Mouse (Mus musculus) lung, postnatal 4 days (tissue): ENCODE measurements around the gene Hnrnpa1.
"Not testable (repeated sequence)": the region's sequence is repeated elsewhere in the genome, so short reads cannot be mapped to it uniquely, and the experiment has no call there.

Source experiments
- DNase-seq, 2 experiments: peaks; one replicate each; pipeline ENCODE4 v3.0.0; 2021

Hnrnpa1 gene

DNA sequence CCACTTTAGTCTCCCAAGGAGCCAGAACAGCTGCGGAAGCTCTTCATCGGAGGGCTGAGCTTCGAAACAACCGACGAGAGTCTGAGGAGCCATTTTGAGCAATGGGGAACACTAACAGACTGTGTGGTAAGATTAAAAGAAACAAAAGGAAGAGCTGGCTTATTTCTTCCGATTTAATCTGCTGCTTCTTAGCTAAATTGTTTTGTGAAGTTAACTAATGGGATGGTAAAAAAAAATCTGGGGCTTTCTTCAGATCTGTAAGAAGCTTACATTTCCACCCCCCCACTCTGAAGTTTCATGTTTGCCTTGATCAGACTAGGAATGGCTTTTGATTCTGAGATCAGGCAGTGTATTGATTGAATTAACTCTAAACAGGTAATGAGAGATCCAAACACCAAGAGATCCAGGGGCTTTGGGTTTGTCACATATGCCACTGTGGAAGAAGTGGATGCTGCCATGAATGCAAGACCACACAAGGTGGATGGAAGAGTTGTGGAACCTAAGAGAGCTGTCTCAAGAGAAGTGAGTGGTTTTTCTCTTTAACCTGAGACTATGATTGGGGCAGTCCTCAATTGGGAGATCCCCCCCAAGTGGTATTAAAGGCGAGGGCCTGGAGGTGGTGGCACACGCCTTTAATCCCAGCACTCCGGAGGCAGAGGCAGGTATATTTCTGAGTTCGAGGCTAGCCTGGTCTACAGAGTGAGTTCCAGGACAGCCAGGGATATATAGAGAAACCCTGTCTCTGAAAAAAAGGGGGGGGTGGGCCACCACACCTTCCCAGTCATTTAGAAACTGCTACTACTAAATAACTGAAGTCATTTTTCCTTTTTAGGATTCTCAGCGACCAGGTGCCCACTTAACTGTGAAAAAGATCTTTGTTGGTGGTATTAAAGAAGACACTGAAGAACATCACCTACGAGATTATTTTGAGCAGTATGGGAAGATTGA, 1.1 kb downstream of the Hnrnpa1 start:
- DNase-seq = not testable (repeated sequence)

DNA sequence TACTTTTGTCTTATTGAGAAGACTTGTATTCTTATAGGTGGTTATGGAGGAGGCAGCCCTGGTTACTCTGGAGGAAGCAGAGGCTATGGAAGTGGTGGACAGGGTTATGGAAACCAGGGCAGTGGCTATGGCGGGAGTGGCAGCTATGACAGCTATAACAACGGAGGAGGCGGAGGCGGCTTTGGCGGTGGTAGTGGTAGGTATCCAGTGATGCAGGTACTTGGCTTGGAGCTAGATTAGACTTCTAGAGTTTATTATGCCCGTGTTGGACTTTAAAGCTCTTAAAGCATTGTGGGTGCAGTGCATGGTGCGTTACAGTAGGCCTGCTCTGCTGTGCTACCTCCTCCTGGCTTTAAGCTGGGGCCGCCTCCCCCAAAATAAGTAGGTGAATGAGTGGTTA, 2.7 kb downstream of the Hnrnpa1 start:
- DNase-seq = no peak

DNA sequence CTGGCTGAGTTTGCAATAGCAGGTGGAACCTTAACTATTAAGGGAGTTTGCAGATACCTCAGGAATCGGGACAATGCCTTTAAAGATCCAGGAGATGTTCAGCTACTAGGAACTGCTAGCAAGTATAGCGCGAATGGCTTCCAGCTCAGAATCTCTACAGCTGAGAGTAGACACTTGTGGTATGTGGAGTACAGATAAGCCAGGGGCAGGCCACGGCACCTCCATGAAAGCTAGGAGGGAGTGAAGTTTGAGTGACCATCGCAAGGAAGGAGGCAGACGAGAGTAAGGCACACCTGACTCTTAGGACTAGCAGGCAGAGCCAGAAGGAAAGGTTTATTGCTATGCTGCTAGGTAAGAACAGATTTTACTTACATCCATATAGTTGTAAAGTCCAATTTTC, 5.4 kb downstream of the Hnrnpa1 start:
- DNase-seq = no peak

DNA sequence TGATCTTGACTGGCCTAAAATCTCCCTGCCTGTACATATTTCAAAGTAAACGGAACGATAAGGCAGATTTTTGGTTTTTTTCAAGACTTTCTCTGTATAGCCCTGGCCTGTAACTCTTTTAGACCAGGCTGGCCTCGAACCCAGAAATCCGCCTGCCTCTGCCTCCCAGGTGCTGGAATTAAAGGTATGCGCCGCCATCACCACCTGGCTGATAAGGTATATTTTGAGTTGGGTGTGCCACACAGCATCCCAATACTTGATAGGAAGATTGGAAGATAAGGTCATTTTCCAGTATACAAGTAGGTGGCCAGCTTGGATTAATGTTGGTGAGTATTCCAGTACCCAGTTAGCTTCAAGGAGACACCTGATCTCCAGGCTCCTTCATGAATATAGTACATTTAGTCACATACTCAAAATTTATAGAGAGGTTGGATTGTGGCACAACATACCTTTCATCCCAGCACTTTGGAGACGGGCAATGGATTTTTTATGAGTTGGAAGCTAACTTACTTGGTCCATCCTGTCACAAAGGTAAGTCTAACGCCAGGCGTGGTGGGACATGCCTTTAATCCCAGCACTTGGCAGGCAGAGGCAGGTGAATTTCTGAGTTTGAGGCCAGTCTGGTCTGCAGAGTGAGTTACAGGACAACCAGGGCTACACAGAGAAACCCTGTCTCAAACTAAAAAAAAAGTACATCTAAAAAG, 7.0 kb downstream of the Hnrnpa1 start:
- no peak for DNase-seq

DNA sequence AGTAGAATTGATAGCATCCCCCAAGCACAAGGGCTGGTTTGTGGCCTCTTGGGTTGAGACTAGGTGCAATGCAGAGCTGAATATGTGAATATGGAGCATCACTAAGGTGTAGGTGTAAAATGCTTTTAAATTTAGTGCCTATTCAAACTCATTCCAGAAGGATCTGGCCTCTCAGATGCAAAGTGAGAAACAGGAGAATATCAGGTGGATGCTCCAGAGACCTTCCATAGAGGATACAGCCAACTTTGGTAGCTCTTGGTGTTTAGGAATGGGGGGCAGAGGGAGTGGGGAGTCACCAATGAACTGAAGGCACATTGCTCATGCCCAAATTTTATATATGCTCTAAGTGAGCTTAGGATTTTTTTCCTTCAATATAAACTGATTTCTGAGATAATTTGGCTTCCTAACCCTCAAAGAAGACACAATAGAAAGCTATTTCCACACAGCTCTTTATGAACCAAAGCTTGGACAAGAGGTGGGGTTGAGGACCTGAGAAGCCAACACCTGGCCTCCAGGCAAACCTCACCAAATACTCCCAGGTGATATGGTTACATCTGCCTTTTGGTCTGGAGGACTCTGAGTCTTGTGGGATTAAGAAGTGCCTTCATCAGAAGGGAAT, 7.7 kb downstream of the Hnrnpa1 start:
- DNase-seq = no peak

DNA sequence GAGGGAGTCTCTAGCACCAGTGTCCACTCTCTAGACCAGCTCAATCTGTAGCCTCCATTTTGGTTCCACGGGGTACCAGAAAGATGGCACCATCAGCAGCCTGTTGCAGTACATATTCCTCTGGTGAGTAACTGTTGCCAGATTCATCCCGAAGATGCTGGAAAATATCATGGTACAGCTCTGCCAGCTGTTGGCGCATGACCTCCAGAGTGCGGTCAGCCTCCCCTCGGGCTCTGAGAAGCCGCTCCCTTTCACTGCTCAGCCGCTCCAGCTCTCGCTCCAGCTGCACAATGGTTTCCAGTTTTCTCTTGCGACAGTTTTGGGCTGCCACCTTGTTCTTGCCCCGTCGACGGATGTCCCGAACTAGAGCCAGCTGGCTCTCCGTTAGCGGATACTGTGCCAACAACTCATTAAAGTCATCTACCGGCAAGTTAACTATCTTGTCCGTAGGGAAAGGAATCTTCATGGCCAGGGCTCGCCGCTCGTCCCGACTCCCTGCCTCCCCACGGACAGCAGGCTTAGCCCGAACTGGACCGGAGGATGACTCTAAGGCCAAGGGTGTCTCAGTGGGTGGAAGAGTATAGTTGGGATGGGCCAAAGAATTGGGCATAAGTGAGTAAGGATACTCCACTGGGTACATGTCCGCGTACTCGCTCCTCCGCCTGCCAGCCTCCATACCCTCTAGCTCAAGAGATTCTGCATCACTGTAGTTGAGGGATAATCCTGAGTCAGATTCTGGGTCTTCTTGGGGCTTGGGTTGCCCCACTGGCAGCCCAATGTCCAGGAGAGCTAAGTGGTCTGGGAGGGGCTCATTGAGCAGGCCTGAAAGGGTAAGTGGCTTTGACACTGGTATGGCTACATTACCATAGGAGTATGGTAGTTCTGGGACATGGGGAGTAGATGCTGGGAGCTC, 8.4 kb downstream of the Hnrnpa1 start:
- DNase-seq = peak; percentile 14 to 54

DNA sequence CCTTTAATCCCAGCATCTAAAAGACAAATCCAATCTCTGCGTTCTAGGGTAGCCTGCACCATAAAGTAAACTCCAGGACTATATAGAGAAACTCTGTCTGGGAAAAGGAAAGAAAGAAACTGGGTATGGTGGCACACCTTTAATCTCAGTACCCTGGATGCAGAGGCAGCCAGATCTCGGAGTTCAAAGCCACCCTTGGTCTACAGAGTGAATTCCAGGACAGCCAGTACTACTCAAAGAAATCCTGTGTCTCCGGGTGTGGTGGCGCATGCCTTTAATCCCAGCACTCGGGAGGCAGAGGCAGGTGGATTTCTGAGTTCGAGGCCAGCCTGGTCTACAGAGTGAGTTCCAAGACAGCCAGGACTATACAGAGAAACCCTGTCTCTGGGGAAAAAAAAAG, 9.3 kb downstream of the Hnrnpa1 start:
- DNase-seq = not testable (repeated sequence)

DNA sequence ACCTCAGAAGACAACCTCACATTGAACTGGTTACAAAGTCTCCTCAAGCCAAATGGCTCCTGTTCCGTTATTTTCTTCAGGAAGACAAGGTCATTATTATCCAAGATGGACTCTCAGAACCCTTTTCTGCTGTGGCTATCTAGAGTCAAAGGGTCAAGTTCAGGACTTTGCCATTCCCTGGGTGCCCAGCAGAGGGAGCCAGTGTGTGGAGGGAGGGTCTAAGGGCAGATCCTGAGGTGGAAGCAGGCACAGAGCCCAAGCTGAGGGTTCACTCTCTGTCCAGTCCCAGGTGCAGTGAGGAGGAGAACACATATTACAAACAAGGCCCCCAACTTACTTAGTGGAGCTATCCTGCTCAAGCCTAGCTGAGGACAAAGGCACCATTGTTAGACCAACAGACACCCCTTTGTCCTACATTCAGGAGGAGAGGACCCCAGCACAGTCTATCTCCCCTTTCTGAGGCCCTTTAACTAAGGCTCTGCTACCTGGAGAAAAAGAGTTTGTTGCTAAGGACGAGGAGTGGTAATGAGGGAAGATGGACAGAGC, 10.0 kb downstream of the Hnrnpa1 start:
- peak; percentile 75 to 88 for DNase-seq

DNA sequence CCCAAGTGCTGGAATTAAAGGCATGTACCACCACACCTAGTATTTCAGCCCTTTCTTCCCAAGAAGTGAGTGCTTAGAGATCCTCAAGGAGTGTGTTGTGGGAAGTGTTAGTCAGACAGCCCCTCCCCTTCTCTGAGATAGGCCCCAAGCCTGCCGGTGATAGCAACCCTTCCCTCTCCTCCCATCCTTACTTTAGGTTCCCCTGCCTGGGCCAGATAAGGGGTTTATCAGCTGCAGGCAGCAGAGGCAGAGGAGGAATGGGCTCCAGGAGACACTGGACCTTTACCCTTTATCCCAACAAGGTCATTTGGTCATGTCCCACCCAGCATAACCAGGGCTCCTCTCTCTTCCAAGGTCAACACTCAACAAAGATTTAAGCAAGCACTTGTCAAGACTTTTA, 11.4 kb downstream of the Hnrnpa1 start:
- no peak for DNase-seq

DNA sequence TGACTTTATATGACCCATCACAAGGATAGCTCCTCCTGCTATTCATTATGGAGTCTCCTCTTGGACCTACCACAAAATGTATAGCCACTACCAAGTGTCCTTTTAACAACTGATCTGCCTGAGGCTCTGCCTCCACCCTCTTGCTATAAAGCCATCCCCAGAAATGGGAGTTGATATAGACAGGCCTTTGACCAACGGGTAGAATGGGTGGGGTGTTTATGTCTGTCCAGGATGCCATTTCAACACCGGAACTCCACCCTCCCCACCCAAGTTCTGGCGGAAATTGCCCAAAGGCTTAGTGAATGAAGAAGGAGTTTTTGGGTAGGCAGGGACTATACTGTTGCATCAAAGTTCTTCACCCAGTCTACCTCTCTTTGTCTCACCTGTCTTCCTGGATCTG, 12.4 kb downstream of the Hnrnpa1 start:
- DNase-seq = peak; percentile 58 to 64

DNA sequence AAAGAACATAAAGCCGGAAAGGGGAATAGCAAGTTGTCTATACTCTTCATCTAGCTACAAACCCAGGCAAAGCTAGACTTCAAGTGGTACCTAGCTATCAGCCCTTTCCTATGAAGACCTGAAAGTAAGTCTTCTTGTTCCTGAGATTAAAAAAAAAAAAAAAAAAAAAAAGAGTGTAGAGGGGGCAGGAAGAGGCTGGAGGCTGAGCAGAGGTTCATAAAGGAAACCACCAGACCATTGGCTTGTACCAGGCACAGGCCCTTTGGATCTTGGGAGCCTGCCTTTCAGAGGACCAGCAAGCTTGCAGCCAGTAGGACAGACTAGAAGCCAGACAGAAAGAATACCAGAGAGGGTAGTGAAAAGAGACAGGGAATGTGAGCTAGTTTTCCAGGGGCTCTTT, 13.1 kb downstream of the Hnrnpa1 start:
- DNase-seq = no peak

DNA sequence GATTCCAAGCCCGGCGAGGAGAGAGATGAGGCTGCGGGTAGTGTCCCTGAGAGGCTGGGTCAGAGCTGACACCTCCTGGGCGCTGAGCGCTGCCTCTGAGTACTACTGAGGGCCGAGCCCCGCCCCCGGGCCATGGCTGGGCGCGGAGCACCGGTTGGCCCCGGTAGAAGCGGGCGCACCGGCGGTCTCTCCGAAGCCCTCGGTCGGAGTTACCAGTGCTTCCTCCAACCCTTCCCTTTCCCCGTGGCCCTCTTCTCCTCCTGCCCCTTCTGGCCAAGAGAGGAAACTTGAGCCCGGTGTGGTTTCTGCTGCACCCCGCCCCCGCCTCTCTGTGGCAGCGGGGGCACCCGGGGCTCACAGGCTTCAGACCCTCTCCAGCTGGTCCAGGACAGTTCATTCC, 14.9 kb downstream of the Hnrnpa1 start:
- peak; percentile 70 to 72 for DNase-seq

DNA sequence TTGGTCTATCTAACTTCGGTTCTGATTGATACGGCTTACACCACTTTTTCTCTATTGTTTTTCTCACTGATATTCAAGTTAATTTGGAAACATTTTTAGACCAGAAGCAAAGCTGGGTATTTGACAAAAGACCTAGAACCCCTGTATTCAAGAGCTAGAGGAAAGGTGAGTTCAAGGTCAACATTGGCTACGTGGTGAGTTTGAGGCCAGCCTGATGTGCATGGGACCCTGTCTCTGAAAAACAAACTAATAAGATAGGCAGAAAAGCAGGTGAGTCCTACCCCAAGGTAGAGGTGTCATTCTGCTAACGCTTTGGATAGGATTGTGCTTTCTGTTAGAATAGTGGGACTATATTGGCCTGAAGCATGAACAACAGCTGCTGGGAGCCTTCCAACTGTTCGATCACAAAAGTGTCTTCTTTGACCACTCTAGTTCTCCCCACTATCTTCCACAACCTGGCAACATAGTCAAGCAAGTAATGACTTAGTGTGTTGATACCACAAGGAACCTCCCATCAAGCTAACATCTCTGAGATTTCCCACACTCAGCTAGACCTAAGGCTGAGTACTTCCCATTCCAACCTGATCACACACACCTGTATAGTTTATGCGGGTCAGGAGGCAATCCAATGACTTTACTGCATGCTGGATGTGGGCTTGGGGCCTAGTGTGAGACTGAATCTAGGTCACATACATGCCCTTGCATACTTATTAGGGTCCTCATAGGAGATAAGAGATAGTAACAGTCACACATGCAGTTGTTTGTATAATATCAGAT, 16.2 kb downstream of the Hnrnpa1 start:
- DNase-seq = no peak

DNA sequence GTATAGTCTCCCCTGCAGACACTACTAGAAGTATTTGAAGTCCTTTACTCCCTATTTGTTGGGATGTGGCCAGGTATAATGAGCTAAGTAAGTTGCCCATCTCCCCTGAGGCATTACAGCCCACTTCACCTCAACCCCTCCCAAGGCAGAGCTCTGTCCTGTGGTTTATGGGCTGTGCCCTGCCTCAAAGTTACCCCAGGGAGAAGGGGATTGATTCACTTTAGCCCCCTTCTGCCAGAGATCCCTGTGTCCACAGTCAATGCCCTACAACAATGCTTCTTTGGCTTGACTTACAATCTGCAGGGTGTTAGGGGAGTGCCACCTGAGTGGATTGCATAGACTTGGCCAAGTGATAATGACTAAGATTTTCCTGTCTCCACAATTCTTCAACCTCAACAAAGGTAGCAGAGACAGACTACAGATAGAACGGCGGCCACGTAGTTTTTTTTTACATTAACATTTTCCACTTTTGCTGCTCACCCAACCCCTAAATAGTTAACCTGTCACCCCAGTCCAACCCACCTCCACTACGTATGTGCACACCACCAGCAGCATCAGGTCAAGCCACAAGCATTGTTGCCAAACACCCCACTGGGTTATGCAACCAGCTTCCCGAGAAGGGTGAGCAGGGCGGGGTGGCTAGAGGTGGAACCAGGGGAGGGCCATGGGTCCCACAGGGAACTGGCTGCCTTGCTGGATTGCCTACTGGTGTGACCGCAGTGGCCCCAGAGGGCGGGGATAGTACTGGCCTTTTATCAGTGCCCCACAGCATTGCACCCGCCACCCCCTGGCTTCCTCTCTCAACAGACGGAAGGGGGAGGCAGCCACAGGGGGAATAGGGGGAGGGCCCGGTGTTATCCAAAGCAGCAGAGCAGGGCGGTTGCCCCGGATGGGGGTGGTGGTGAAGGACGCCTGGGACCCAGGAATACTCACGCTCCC, 17.8 kb downstream of the Hnrnpa1 start, which contains the start of gene Nfe2:
Gene Nfe2, minus strand, starts transcription at position 614 of the 939 bp plus-strand sequence.
- peak; percentile 90 to 94 for DNase-seq

DNA sequence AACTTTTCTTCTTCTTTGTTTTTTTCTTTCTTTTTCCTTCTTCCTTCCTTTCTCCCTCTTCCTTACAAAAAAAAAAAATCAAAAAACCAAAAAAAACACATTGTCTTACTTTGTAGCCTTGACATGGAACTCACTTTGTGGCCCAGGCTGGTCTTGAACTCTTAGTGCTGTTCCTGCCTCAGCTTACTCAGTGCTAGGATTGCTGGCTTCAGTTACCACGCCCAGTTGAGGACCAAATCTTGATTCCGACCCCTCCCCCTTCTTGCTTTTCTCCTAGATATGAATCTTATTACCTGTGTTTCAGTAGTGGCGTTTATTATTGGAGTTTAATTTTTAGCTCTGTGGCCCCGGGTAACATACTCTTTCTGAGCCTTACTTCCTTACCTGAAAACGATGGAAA, 18.9 kb downstream of the Hnrnpa1 start:
- no peak for DNase-seq

DNA sequence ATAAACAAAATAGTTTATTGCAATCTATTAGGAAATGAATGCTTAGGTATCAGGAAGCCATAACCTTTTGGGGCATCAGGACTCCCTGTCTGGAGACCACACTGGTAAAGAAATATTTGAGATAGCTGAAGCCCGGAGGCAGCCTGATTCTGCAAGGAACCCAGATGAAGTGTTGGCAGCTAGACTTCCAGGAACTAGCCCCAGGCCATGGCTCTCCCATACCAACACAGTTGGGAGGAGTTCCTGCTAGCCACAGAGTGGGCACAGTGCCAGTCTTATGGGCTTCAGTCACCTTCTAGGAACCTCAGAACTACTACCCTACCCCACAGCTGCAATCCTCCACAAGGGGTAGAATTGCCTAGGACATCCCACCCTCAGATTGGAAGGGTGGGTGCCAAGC, 19.8 kb downstream of the Hnrnpa1 start:
- peak; percentile 33 to 43 for DNase-seq

DNA sequence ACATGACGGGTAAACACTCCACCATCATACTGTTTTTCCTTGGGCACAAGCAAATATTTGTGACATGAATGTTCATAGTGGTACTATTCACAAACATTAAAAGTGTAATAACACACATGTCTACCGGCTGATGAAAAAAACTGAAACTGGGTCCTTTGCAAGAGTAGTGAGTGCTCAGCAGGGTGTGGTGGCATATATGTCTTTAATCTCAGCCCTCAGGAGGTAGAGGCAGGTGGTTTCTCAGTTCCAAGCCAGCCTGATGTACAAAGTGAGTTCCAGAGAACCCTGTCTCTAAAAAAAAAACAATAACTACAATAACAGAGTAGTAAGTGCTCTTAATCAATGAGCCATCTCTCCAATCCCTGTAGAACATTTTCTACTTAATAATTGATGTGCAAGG, 24.6 kb downstream of the Hnrnpa1 start:
- DNase-seq = no peak

DNA sequence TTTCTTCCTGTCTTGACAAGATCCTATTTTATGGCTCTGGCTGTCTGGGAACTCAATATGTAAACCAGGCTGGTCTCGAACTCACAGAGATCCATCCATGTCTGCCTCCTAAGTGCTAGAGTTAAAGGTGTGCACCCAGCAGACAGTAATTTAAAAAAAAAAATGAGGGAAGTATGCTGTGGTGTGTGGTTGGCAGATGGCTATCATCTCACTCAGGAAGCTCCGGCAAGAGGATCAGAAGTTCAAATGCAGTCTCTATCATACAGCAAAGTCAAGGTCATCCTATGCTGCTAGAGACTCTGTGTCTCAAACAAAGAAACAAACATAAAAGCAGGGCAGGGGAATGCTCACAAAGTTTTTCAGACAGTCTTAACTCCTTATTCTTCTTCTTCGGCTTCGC, 28.7 kb downstream of the Hnrnpa1 start:
- DNase-seq = no peak

DNA sequence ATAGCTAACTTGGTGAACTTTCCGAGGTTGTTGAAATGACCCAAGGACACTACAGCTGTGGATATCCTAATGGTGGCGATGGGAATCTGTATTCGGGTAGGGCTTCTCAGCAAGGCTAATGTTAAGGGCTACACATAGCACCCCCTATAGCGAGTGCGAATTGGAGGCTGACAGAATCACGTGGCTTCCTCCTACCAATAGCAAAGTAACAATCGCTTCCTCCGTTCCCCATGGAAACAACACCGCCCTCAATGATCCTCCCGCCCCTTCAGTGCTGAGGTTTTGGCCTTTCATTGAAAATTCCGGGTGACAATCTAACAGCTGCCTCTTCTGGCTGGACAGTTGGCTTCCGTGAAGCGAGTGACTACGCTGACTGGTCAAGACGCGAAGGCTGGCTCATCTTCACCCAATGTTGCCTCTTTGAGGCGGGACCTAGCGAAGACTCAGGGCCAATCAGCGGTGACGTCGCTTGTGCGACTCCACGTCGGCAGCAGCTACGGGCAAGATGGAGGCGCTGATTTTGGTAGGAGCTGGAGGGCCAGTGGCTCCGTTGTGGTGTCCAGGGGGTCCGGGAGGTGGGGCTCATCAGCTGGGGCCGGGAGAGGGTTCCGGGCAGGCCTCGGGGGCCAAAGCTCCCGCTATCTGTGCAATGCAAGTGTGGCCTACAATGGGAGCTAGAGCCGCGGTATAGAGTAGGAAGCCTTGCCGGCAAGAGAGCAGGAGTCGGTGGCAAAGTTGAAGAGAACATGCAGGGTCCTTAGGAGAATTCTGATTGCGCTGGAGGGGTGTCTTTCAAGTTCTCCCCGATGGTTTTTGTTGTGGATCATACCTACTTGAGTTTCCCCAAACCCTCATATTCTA, 32.4 kb downstream of the Hnrnpa1 start, which contains the start of gene Copz1:
Gene Copz1, plus strand, starts transcription at position 296 of the 861 bp plus-strand sequence.
- peak; percentile 95 to 98 for DNase-seq
